Mouse (Mus musculus): Measurements from ENCODE around the gene Gm3336. TPM values are rescaled to one million over a fixed set of nuclear protein-coding genes. Genes with fewer than 3 reads are reported as not detected.

Gene Gm3336
- polyA plus RNA-seq, 1 experiment from 2014 or later = 0.88 TPM

- Histone ChIP-seq H3K4me1 (replicated peaks; ENCODE audit: control insufficient read depth, insufficient read depth, low read length) (peaks cover 29% of the 10 kb centered on the region), H3K4me2 (ENCODE audit: low read length) (peak overlapping the region; percentile 79; the same call in 1 of the 2 replicates), H3K9ac (ENCODE audit: low read length) (no peak overlapping the region)
Measured at GRCm38 (mm10) chr8:70764676-70765075, 46.3 kb downstream of the Gm3336 start.

GRCm38 (mm10) chr8:70765329-70765728, 47.0 kb downstream of the Gm3336 start:
- DNase-seq (ENCODE audit: low spot score) = no peak

More at GRCm38 (mm10) chr8:70764676-70765075, 46.3 kb downstream of the Gm3336 start:
- H3K4me3 ChIP-seq (ENCODE audit: low read depth, low read length) = no peak overlapping the region
- WGBS = 88% methylated on average over 13 of the region's 13 CpGs
- no peaks in the 10 kb centered on the region for H3K9me3 ChIP-seq (ENCODE audit: control insufficient read depth, low read length)
- peak overlapping the region; percentile 10 for H3K27ac ChIP-seq (ENCODE audit: low read depth)
- no peak for DNase-seq (ENCODE audit: low spot score)
- ATAC-seq (replicated peaks; ENCODE audit: low FRiP score, low TSS enrichment, low read depth) = no peak
- H3K27me3 ChIP-seq (replicated peaks; ENCODE audit: control insufficient read depth, insufficient read depth, low read length) = no peaks in the 10 kb centered on the region
- peaks cover 26% of the 10 kb centered on the region for H3K36me3 ChIP-seq (ENCODE audit: control insufficient read depth, insufficient read depth, low read length)

GRCm38 (mm10) chr8:70765838-70766570, 47.7 kb downstream of the Gm3336 start:
- Histone ChIP-seq H3K36me3 (ENCODE audit: control insufficient read depth, insufficient read depth, low read length) (peaks cover 38% of the 10 kb centered on the region), H3K4me2 (ENCODE audit: low read length) (peak overlapping the region; percentile 79), H3K9ac (ENCODE audit: low read length) (peak overlapping the region; percentile 54), H3K27ac (ENCODE audit: low read depth) (peak overlapping the region; percentile 54; the same call in 1 of the 2 replicates), H3K27me3 (replicated peaks; ENCODE audit: control insufficient read depth, insufficient read depth, low read length) (no peaks in the 10 kb centered on the region), H3K4me3 (ENCODE audit: low read depth, low read length) (peak overlapping the region; percentile 44), H3K4me1 (replicated peaks; ENCODE audit: control insufficient read depth, insufficient read depth, low read length) (peaks cover 22% of the 10 kb centered on the region; the same call in 1 of the 2 replicates), H3K9me3 (ENCODE audit: control insufficient read depth, low read length) (no peaks in the 10 kb centered on the region)
- ATAC-seq (replicated peaks; ENCODE audit: low FRiP score, low TSS enrichment, low read depth) = no peak
- DNase-seq (ENCODE audit: low spot score) = peak; percentile 78
- WGBS = 1% methylated on average over 34 of the region's 34 CpGs

More at GRCm38 (mm10) chr8:70765329-70765728, 47.0 kb downstream of the Gm3336 start:
- H3K4me2 ChIP-seq (ENCODE audit: low read length) = peak overlapping the region; percentile 79
- ATAC-seq (replicated peaks; ENCODE audit: low FRiP score, low TSS enrichment, low read depth) = no peak
- no peaks in the 10 kb centered on the region for H3K9me3 ChIP-seq (ENCODE audit: control insufficient read depth, low read length)
- 74% methylated on average over 9 of the region's 9 CpGs for WGBS
- peaks cover 33% of the 10 kb centered on the region for H3K36me3 ChIP-seq (ENCODE audit: control insufficient read depth, insufficient read depth, low read length)
- H3K4me1 ChIP-seq (replicated peaks; ENCODE audit: control insufficient read depth, insufficient read depth, low read length) = peaks cover 23% of the 10 kb centered on the region
- H3K27ac ChIP-seq (ENCODE audit: low read depth) = 0 out of 2 replicates have a peak overlapping the region, but pooled peaks have one; percentile 47
- H3K27me3 ChIP-seq (replicated peaks; ENCODE audit: control insufficient read depth, insufficient read depth, low read length) = no peaks in the 10 kb centered on the region
- peak overlapping the region; percentile 44 for H3K4me3 ChIP-seq (ENCODE audit: low read depth, low read length)
- H3K9ac ChIP-seq (ENCODE audit: low read length) = peak overlapping the region; percentile 54

GRCm38 (mm10) chr8:70766571-70767440, 48.5 kb downstream of the Gm3336 start:
- peak; percentile 56 for ATAC-seq (replicated peaks; ENCODE audit: low FRiP score, low TSS enrichment, low read depth)
- H3K27ac ChIP-seq (ENCODE audit: low read depth) = peak overlapping the region; percentile 54; the same call in 1 of the 2 replicates
- H3K9me3 ChIP-seq (ENCODE audit: control insufficient read depth, low read length) = no peaks in the 10 kb centered on the region
- peaks cover 46% of the 10 kb centered on the region for H3K36me3 ChIP-seq (ENCODE audit: control insufficient read depth, insufficient read depth, low read length)
- H3K27me3 ChIP-seq (replicated peaks; ENCODE audit: control insufficient read depth, insufficient read depth, low read length) = no peaks in the 10 kb centered on the region
- H3K4me2 ChIP-seq (ENCODE audit: low read length) = peak overlapping the region; percentile 79
- peaks cover 15% of the 10 kb centered on the region; the same call in 1 of the 2 replicates for H3K4me1 ChIP-seq (replicated peaks; ENCODE audit: control insufficient read depth, insufficient read depth, low read length)
- H3K9ac ChIP-seq (ENCODE audit: low read length) = peak overlapping the region; percentile 54
- peak overlapping the region; percentile 44 for H3K4me3 ChIP-seq (ENCODE audit: low read depth, low read length)
- 9% methylated on average over 21 of the region's 21 CpGs for WGBS
- peak; percentile 85 for DNase-seq (ENCODE audit: low spot score)

- Histone ChIP-seq H3K27me3 (replicated peaks; ENCODE audit: control insufficient read depth, insufficient read depth, low read length) (no peaks in the 10 kb centered on the region), H3K27ac (ENCODE audit: low read depth) (no peak overlapping the region), H3K36me3 (ENCODE audit: control insufficient read depth, insufficient read depth, low read length) (peaks cover 51% of the 10 kb centered on the region), H3K9me3 (ENCODE audit: control insufficient read depth, low read length) (no peaks in the 10 kb centered on the region), H3K9ac (ENCODE audit: low read length) (no peak overlapping the region), H3K4me2 (ENCODE audit: low read length) (no peak overlapping the region), H3K4me3 (ENCODE audit: low read depth, low read length) (no peak overlapping the region), H3K4me1 (replicated peaks; ENCODE audit: control insufficient read depth, insufficient read depth, low read length) (peaks cover 14% of the 10 kb centered on the region; the same call in 1 of the 2 replicates)
- no peak for ATAC-seq (replicated peaks; ENCODE audit: low FRiP score, low TSS enrichment, low read depth)
- 84% methylated on average over 6 of the region's 6 CpGs for WGBS
- DNase-seq (ENCODE audit: low spot score) = no peak
Measured at GRCm38 (mm10) chr8:70767503-70767902, 49.2 kb downstream of the Gm3336 start.

GRCm38 (mm10) chr8:70768231-70768776, 50.0 kb downstream of the Gm3336 start:
- Histone ChIP-seq H3K27ac (ENCODE audit: low read depth) (no peak overlapping the region), H3K4me2 (ENCODE audit: low read length) (no peak overlapping the region), H3K27me3 (replicated peaks; ENCODE audit: control insufficient read depth, insufficient read depth, low read length) (no peaks in the 10 kb centered on the region), H3K4me3 (ENCODE audit: low read depth, low read length) (no peak overlapping the region), H3K4me1 (replicated peaks; ENCODE audit: control insufficient read depth, insufficient read depth, low read length) (peaks cover 17% of the 10 kb centered on the region), H3K9ac (ENCODE audit: low read length) (no peak overlapping the region), H3K9me3 (ENCODE audit: control insufficient read depth, low read length) (no peaks in the 10 kb centered on the region), H3K36me3 (ENCODE audit: control insufficient read depth, insufficient read depth, low read length) (peaks cover 52% of the 10 kb centered on the region)
- WGBS = 93% methylated on average over 32 of the region's 32 CpGs
- ATAC-seq (replicated peaks; ENCODE audit: low FRiP score, low TSS enrichment, low read depth) (no peak), DNase-seq (ENCODE audit: low spot score) (no peak)

- DNase-seq (ENCODE audit: low spot score) = no peak
- Histone ChIP-seq H3K4me3 (ENCODE audit: low read depth, low read length) (no peak overlapping the region), H3K36me3 (ENCODE audit: control insufficient read depth, insufficient read depth, low read length) (peaks cover 57% of the 10 kb centered on the region), H3K9me3 (ENCODE audit: control insufficient read depth, low read length) (no peaks in the 10 kb centered on the region), H3K4me1 (replicated peaks; ENCODE audit: control insufficient read depth, insufficient read depth, low read length) (peaks cover 24% of the 10 kb centered on the region), H3K4me2 (ENCODE audit: low read length) (no peak overlapping the region), H3K27ac (ENCODE audit: low read depth) (no peak overlapping the region), H3K9ac (ENCODE audit: low read length) (no peak overlapping the region), H3K27me3 (replicated peaks; ENCODE audit: control insufficient read depth, insufficient read depth, low read length) (no peaks in the 10 kb centered on the region)
- WGBS = 85% methylated on average over 16 of the region's 16 CpGs
- no peak for ATAC-seq (replicated peaks; ENCODE audit: low FRiP score, low TSS enrichment, low read depth)
Measured at GRCm38 (mm10) chr8:70768956-70769355, 50.6 kb downstream of the Gm3336 start.

- ATAC-seq (replicated peaks; ENCODE audit: low FRiP score, low TSS enrichment, low read depth) (peak; percentile 41), DNase-seq (ENCODE audit: low spot score) (peak; percentile 97)
- peaks cover 28% of the 10 kb centered on the region for H3K4me1 ChIP-seq (replicated peaks; ENCODE audit: control insufficient read depth, insufficient read depth, low read length)
- peaks cover 58% of the 10 kb centered on the region for H3K36me3 ChIP-seq (ENCODE audit: control insufficient read depth, insufficient read depth, low read length)
- no peak overlapping the region for H3K27ac ChIP-seq (ENCODE audit: low read depth)
- 9% methylated on average over 26 of the region's 26 CpGs for WGBS
- H3K4me3 ChIP-seq (ENCODE audit: low read depth, low read length) = no peak overlapping the region
- no peaks in the 10 kb centered on the region for H3K27me3 ChIP-seq (replicated peaks; ENCODE audit: control insufficient read depth, insufficient read depth, low read length)
- no peak overlapping the region for H3K4me2 ChIP-seq (ENCODE audit: low read length)
- no peaks in the 10 kb centered on the region for H3K9me3 ChIP-seq (ENCODE audit: control insufficient read depth, low read length)
- H3K9ac ChIP-seq (ENCODE audit: low read length) = no peak overlapping the region
Measured at GRCm38 (mm10) chr8:70769359-70769758, 51.0 kb downstream of the Gm3336 start.
